Mouse (Mus musculus) forebrain, embryonic 16.5 days (tissue): ENCODE results near the gene Acacb. TPM values are rescaled to one million over a fixed set of nuclear protein-coding genes. Genes with fewer than 3 reads are reported as not detected.

Experiments
- ATAC-seq: fragments of 200-750 bp; cut with Nextera tagmentation; 2 replicates; pipeline ENCODE4 v1.8.0; 2017; ENCODE audit warnings: mild to moderate bottlenecking, moderate library complexity
- H3K27ac ChIP-seq: fragments of 300-500 bp; sonication (generic); 2 replicates; pipeline ENCODE4 v1.5.1; 2014; ENCODE audit warnings: low read length, control low read depth
- H3K27me3 ChIP-seq: fragments of 300-500 bp; sonication (generic); replicated peaks from 2 replicates; pipeline ENCODE4 v1.6.1; 2014; ENCODE audit warnings: low read length; ENCODE audit not compliant: control insufficient read depth, insufficient read depth
- H3K36me3 ChIP-seq: fragments of 300-500 bp; sonication (generic); 2 replicates; pipeline ENCODE4 v1.6.1; 2014; ENCODE audit not compliant: control insufficient read depth, insufficient read depth
- H3K4me1 ChIP-seq: fragments of 300-500 bp; sonication (generic); replicated peaks from 2 replicates; pipeline ENCODE4 v1.6.1; 2014; ENCODE audit warnings: low read length; ENCODE audit not compliant: control insufficient read depth, insufficient read depth
- H3K4me2 ChIP-seq: fragments of 300-500 bp; sonication (generic); 2 replicates; pipeline ENCODE4 v1.6.1; 2014; ENCODE audit warnings: mild to moderate bottlenecking, low read length, control low read depth
- H3K4me3 ChIP-seq: fragments of 300-500 bp; sonication (generic); replicated peaks from 2 replicates; pipeline ENCODE4 v1.5.1; 2014; ENCODE audit warnings: mild to moderate bottlenecking, low read length, control low read depth
- H3K9ac ChIP-seq: fragments of 300-500 bp; sonication (generic); replicated peaks from 2 replicates; pipeline ENCODE4 v1.6.1; 2014; ENCODE audit warnings: low read depth, low read length, control low read depth
- H3K9me3 ChIP-seq: fragments of 300-500 bp; sonication (generic); 2 replicates; pipeline ENCODE4 v1.6.1; 2016; ENCODE audit warnings: low read length; ENCODE audit not compliant: control insufficient read depth
- WGBS: fragments of 180-500 bp; shearing (Covaris S2); extraction: QIAGEN DNeasy Blood & Tissue Kit; methylation state at CpG from one replicate; pipeline ENCODE4 v1.1.7; 2014; 5-methylcytosine and 5-hydroxymethylcytosine counted together
- polyA plus RNA-seq: library from polyadenylated mRNA; unstranded; fragments of >200 nt; fragmentation: Nextera tagmentation; extraction: Ambion mirVana; gene quantifications from 2 replicates; pipeline ENCODE4 v1.2.1, GENCODE M21; 2015

Gene Acacb
- polyA plus RNA-seq, 1 experiment from 2014 or later: 2.9 TPM

DNA sequence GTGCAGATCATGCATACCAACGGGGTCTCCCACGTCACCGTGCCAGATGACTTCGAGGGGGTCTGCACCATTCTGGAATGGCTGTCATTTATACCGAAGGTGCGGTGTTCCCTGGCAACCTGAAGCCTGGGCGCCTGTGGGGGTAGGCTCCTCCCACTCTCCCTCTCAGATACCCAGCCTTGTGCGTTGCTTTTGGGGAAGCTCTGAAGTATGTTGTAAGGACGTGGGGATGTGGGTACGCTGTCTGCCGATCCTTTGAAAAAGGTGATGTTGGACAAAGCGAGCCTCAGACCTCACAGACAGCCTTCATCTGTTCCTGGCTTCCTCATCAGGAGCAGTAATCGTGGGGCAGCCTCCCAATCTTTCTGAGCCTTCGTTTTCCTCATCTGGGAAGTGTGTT lies 93.4 kb downstream of the Acacb start:
- Histone ChIP-seq H3K27me3 (no peaks in the 10 kb centered on the region), H3K9ac (no peak overlapping the region), H3K4me2 (no peak overlapping the region), H3K4me1 (no peaks in the 10 kb centered on the region), H3K27ac (no peak overlapping the region), H3K9me3 (no peaks in the 10 kb centered on the region), H3K4me3 (no peak overlapping the region), H3K36me3 (no peaks in the 10 kb centered on the region)
- no peak for ATAC-seq
- 47% methylated on average over 14 of the region's 14 CpGs for WGBS

DNA sequence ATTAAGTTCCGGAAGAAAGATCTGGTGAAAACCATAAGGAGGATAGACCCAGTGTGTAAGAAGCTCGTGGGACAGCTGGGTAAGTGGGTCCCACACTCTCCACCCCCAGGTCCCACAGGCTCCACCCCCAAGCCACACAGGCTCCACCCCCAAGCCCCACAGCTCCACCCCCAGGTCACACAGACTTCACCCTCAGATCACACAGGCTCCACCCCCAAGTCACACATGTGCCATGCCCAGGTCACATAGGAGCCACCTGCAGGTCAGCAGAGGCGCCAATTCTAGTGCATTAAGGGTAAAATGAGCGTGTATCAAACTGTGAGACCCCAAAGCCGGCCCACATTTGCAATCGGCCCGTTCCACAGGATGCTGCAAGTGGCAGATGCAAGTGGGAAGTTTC lies 100.1 kb downstream of the Acacb start:
- Histone ChIP-seq H3K4me2 (no peak overlapping the region), H3K9me3 (no peaks in the 10 kb centered on the region), H3K9ac (no peak overlapping the region), H3K4me1 (peaks cover 4% of the 10 kb centered on the region), H3K27ac (no peak overlapping the region), H3K4me3 (no peak overlapping the region), H3K27me3 (no peaks in the 10 kb centered on the region), H3K36me3 (no peaks in the 10 kb centered on the region)
- no peak for ATAC-seq
- WGBS: 89% methylated on average over 7 of the region's 7 CpGs

DNA sequence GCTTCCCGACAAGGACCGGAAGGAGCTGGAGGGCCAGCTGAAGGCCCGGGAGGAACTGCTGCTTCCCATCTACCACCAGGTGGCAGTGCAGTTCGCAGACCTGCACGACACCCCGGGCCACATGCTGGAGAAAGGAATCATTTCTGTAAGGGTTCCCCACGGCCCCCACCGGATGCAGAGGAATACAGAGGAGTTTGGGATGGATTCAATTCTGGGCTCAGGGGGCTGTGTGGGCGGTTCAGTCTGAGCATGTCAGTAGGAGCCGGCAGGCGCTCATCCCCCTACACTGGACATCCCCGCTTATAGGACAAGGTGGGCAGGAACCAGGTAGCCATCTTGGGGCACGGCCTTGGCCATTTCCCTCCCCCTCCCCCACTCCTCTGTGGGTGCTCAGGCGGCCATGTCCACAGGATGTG lies 101.8 kb downstream of the Acacb start:
- peak overlapping the region; percentile 43 for H3K9ac ChIP-seq
- 13% methylated on average over 14 of the region's 14 CpGs for WGBS
- H3K27ac ChIP-seq: no peak overlapping the region

DNA sequence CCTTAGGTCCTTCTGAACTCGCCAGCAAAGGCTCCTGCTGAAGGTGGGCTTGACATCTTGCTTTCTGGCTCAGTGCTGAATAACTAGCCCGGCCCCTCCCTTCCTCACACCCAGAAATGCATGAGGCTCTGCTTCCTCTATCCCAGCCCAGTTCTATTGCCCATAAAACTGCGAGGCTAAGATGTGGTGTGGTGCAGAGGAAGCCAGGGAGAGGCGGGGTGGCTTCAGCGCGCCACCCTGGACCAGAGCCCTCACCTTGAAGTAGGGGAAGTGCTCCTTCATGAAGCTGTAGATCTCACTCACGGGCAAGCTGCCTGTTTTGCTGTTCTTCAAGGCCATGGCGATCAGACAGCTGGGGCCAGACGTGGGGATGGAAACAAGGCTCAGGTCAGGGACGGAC lies 113.2 kb downstream of the Acacb start:
- H3K9me3 ChIP-seq: 0 out of 2 replicates have a peak, but pooled peaks cover 3% of the 10 kb centered on the region
- peaks cover 6% of the 10 kb centered on the region; the same call in 1 of the 2 replicates for H3K4me1 ChIP-seq
- H3K27me3 ChIP-seq: no peaks in the 10 kb centered on the region
- H3K27ac ChIP-seq: no peak overlapping the region
- no peak overlapping the region for H3K4me2 ChIP-seq
- no peak overlapping the region for H3K4me3 ChIP-seq
- H3K36me3 ChIP-seq: no peaks in the 10 kb centered on the region
- ATAC-seq: no peak
- no peak overlapping the region for H3K9ac ChIP-seq
- WGBS: 86% methylated on average over 10 of the region's 10 CpGs

More for the DNA sequence above, 101.8 kb downstream of the Acacb start:
- H3K27me3 ChIP-seq: no peaks in the 10 kb centered on the region
- peaks cover 4% of the 10 kb centered on the region for H3K4me1 ChIP-seq
- H3K4me3 ChIP-seq: no peak overlapping the region
- peak overlapping the region; percentile 29 for H3K4me2 ChIP-seq
- no peaks in the 10 kb centered on the region for H3K36me3 ChIP-seq
- no peaks in the 10 kb centered on the region for H3K9me3 ChIP-seq
- ATAC-seq: peak; percentile 75

DNA sequence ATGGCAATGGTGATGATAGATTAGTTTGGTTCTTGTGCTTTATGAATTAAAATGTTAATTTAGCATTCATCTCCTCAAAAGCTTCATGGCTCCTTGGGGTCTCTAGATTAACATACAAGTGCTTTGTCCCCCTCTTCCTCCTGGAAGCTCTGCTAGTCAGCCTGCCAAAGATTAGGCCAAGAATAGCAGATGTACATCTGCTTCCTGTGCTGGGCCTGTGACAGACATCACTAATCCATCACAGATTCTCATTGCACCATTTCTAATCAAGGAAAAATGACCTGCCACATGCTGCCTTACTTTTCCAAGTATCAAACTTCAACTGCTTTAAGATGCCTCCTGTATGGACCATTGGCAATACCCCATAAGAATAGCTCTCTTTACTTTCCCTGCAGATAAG lies 115.2 kb downstream of the Acacb start:
- no peak overlapping the region for H3K9ac ChIP-seq
- no peak overlapping the region for H3K4me2 ChIP-seq
- no peak overlapping the region for H3K27ac ChIP-seq
- H3K9me3 ChIP-seq: 0 out of 2 replicates have a peak, but pooled peaks cover 3% of the 10 kb centered on the region
- no peak for ATAC-seq
- no peaks in the 10 kb centered on the region for H3K36me3 ChIP-seq
- H3K27me3 ChIP-seq: no peaks in the 10 kb centered on the region
- peaks cover 6% of the 10 kb centered on the region; the same call in 1 of the 2 replicates for H3K4me1 ChIP-seq
- no peak overlapping the region for H3K4me3 ChIP-seq

DNA sequence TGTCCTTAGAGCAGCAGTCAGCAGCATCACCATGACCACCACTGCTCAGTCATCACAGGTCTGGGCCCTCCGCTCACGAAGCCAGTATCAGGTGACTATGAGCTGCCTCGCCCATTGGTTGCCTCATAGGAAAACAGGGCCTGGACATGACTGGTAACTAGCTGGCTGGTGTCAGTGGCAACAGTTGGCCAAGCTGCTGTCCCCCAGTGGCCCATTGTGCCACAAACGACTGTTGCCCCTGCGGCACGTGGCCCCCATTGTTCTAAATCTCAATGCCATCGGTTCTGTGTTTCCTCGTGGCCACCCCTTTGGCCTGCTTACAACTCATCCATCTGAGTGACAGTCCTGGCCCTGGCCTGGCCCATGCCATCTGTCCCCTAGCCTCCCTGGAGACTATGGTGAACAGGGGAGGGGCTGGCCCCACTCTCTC lies 117.7 kb downstream of the Acacb start:
- Histone ChIP-seq H3K9me3 (0 out of 2 replicates have a peak, but pooled peaks cover 3% of the 10 kb centered on the region), H3K36me3 (no peaks in the 10 kb centered on the region), H3K9ac (no peak overlapping the region), H3K27ac (no peak overlapping the region), H3K27me3 (no peaks in the 10 kb centered on the region; the same call in 1 of the 2 replicates), H3K4me3 (no peak overlapping the region), H3K4me1 (peaks cover 8% of the 10 kb centered on the region), H3K4me2 (no peak overlapping the region)
- WGBS: 51% methylated on average over 8 of the region's 8 CpGs
- peak; percentile 72 for ATAC-seq

DNA sequence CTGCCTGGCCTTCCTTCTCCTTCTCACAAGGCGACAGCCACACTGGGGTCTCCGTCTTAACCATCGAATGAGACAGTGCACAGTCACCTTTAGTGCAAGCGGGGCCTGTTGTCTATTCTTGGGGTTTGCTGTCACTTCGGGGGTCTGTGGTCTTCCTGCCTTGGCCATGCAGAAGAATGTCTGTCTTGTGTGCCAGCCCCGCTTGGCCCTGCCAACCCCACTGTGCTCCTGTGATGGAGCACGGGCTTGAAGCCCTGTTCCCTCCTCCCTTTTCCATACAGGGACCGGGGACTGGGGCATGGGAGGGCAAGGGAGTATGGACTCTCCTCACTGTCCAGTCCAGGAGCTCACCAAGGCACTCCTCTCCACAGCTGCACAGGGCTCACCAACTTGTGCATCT lies 118.5 kb downstream of the Acacb start:
- no peak overlapping the region for H3K4me2 ChIP-seq
- no peak for ATAC-seq
- 83% methylated on average over 8 of the region's 8 CpGs for WGBS
- 0 out of 2 replicates have a peak, but pooled peaks cover 3% of the 10 kb centered on the region for H3K9me3 ChIP-seq
- H3K27me3 ChIP-seq: peaks cover 3% of the 10 kb centered on the region; the same call in 1 of the 2 replicates
- peaks cover 8% of the 10 kb centered on the region for H3K4me1 ChIP-seq
- H3K36me3 ChIP-seq: no peaks in the 10 kb centered on the region
- no peak overlapping the region for H3K4me3 ChIP-seq
- H3K27ac ChIP-seq: no peak overlapping the region
- no peak overlapping the region for H3K9ac ChIP-seq

DNA sequence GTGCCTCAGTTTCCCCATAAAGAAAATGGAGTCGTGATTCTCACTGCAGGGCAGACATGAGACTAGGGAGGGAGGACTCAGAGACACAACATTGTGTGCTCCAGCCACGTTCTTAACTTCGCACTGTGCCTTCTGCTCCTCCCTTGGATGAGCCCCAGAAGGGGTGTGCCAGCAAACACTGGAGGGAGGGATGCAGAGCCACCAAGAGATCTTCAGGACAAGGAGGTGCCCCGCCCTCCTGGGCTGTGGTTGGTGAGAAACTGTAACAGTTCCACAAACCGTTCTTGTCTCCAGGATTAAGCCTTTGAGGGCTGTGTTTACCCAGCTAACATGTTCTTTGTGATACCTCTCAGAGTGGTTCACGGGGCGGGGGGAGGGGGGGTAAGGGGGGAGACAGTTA lies 122.3 kb downstream of the Acacb start:
- WGBS: 23% methylated on average over 7 of the region's 7 CpGs
- peak; percentile 61 for ATAC-seq
- H3K9me3 ChIP-seq: no peaks in the 10 kb centered on the region
- H3K27ac ChIP-seq: no peak overlapping the region
- H3K27me3 ChIP-seq: peaks cover 31% of the 10 kb centered on the region
- peaks cover 13% of the 10 kb centered on the region for H3K4me1 ChIP-seq
- no peaks in the 10 kb centered on the region for H3K36me3 ChIP-seq
- H3K9ac ChIP-seq: no peak overlapping the region
- no peak overlapping the region for H3K4me3 ChIP-seq
- H3K4me2 ChIP-seq: no peak overlapping the region

DNA sequence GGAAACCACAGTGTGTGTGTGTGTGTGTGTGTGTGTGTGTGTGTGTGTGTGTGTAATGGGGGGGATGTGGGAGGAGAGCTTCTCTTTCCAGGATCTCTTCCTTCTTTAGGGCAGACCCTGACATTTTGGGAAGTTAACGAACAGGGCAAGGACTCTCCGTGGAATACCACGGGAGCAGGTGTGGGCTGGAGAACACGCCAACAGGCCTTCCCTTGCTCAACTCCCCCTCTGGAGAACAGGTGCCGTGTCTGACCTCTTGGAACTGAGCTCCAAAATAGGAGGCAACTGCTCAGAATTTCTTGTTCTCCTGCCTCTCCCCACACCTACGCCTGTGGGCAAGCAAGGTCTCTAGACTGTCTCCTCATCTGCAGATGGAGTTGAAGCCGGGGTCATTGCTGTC lies 123.2 kb downstream of the Acacb start:
- Histone ChIP-seq H3K4me2 (no peak overlapping the region), H3K27ac (no peak overlapping the region), H3K27me3 (peaks cover 40% of the 10 kb centered on the region), H3K4me3 (no peak overlapping the region), H3K4me1 (peaks cover 16% of the 10 kb centered on the region), H3K36me3 (no peaks in the 10 kb centered on the region), H3K9me3 (no peaks in the 10 kb centered on the region), H3K9ac (no peak overlapping the region)
- no peak for ATAC-seq
- WGBS: 72% methylated on average over 7 of the region's 7 CpGs

DNA sequence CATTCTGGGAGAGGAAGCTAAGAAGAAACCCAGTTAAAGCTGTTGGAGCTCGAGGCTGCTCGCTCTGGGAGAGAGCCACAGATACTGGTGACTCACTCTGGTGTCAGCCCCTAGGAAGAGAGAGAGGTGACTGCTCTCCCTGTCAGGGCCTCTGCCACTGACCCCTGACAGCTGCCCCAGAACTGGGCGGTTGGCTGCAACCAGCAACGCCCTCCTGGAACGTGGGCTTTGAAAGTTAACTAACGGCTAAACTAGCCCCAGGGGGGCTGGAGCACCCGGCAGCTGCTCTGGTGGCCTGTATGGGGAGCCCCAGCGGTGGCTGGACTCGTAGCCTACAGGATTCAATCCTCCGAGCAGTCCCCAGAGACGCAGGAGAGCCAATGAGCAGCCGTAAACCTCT lies 123.6 kb downstream of the Acacb start:
- H3K4me1 ChIP-seq: peaks cover 16% of the 10 kb centered on the region
- no peak for ATAC-seq
- no peaks in the 10 kb centered on the region for H3K9me3 ChIP-seq
- no peak overlapping the region for H3K27ac ChIP-seq
- no peak overlapping the region for H3K4me3 ChIP-seq
- no peak overlapping the region for H3K9ac ChIP-seq
- H3K4me2 ChIP-seq: no peak overlapping the region
- peaks cover 44% of the 10 kb centered on the region for H3K27me3 ChIP-seq
- WGBS: 21% methylated on average over 12 of the region's 12 CpGs
- H3K36me3 ChIP-seq: no peaks in the 10 kb centered on the region
